Mouse (Mus musculus) 3134 (cell line): Measurements from ENCODE around the gene Ccdc36.

Experiments used
- DNase-seq: peaks from one replicate; pipeline ENCODE4 v3.0.0-alpha.2; 2011; ENCODE audit warnings: low spot score; ENCODE audit not compliant: insufficient read length; ENCODE audit errors: extremely low read depth

The Ccdc36 gene

DNA sequence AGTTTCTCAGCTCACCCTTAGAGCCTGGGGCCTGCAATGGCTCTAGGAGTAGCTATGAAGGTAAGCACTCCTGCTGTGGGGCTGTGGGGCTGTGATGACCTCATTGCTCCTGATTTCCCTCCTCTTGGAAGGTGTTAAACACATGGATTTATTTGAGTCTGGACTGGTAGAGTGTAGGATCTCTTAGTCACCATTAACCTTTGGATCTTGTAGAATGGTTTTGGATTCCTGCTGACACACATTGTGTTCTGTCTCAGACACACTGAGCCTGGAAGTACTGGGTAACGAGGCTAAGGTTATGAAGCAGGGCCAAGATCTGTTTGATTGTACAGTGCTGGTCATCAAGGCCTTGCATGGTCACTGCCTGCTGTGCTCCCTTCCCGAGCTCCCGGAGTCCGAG lies 49.0 kb downstream of the Ccdc36 start:
- no peak for DNase-seq

DNA sequence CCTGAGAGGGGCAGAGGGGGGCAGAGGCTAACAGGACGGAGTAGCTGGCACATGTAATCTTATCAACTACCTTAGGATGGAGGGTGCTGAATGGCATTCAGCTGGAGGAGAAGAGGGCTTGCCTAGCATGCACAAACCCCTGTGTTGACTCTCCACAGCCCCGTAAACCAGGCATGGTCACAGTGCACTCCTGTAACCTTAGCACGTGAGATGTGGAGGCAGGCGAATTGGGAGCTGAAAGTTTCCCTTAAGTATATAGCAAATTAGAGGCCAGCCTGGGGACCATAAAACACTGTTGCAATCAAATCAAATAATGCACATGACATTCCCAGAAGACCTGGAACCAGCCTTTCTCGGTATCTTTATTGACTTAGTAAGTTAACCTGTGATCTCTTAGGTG lies 49.5 kb downstream of the Ccdc36 start:
- no peak for DNase-seq

DNA sequence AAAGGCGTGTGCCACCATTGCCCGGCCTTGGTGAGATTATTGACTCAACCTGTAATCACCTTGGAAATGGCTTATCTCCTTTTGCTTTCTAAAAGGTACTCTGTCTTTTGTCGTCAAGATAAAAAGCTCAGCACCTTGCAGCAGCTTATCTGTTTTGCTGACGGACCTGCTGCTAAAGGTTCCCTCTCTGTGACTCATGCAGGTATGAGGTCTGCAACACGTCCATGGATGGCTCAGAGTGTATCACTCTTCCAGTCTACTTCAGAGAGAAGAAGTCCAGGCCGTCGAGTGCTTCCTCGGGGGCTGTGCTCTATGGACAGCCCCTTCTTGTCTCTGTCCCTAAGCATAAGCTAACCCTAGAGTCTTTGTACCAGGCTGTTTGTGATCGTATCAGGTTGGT lies 50.0 kb downstream of the Ccdc36 start:
- DNase-seq, result no peak
